Mouse (Mus musculus): ENCODE results near the gene Klb. TPM values are rescaled to one million over a fixed set of nuclear protein-coding genes. Genes with fewer than 3 reads are reported as not detected.
A peak's percentile ranks its signal among the peaks of the same experiment; 100 is the strongest.

Gene Klb
- total and polyA plus RNA-seq, 3 experiments = not detected

- Histone ChIP-seq H3K4me1 (ENCODE audit: control insufficient read depth in 1 of 2, insufficient read depth in 2 of 2) (peaks cover 0 to 19% of the 10 kb centered on the region in 2 experiments; a peak in 2 of 4 replicates), H3K4me2 (ENCODE audit: insufficient read depth, low read depth, poor library complexity, severe bottlenecking) (no peak overlapping the region), H3K4me3 (replicated peaks in 1 of 3; ENCODE audit: low read depth in 2 of 3, low read length in 2 of 3, poor library complexity in 1 of 3) (no peak overlapping the region), H3K27me3 (replicated peaks) (no peaks in the 10 kb centered on the region), H3K79me2 (replicated peaks; ENCODE audit: control insufficient read depth, extremely low read depth, insufficient read depth, poor library complexity, severe bottlenecking) (peaks cover 26% of the 10 kb centered on the region), H3K27ac (ENCODE audit: insufficient read depth, low read depth) (no peak overlapping the region), H3K9me3 (replicated peaks; ENCODE audit: low read length) (no peaks in the 10 kb centered on the region), H3K9ac (ENCODE audit: insufficient read depth, low read depth) (no peak overlapping the region), H3K36me3 (replicated peaks in 1 of 2; ENCODE audit: control insufficient read depth in 1 of 2, insufficient read depth in 1 of 2, low read length in 1 of 2) (peaks cover 32 to 40% of the 10 kb centered on the region in 2 experiments)
- no peak for DNase-seq (ENCODE audit: extremely low read depth)
- no peak for TF ChIP-seq ZKSCAN1 (IDR thresholded peaks at IDR 0.05; ENCODE audit: borderline replicate concordance, low read depth, low read length)
- TF ChIP-seq CHD2 (IDR thresholded peaks at IDR 0.05; ENCODE audit: low read length) = peak; percentile 50; the same call in 1 of the 2 replicates
- no peak for TF ChIP-seq SMC3 (IDR thresholded peaks at IDR 0.05; ENCODE audit: low read depth, low read length)
- peak; percentile 98 for TF ChIP-seq POLR2AphosphoS2 (IDR thresholded peaks at IDR 0.05; ENCODE audit: low read depth, low read length)
- peak; percentile 53; the same call in 1 of the 2 replicates for TF ChIP-seq RCOR1 (conservative IDR thresholded peaks at IDR 0.05; ENCODE audit: low read depth, low read length)
- TF ChIP-seq JUN (IDR thresholded peaks at IDR 0.05; ENCODE audit: insufficient read depth, low read depth, low read length) = no peak
- TF ChIP-seq RAD21 (IDR thresholded peaks at IDR 0.05; ENCODE audit: low read depth, low read length) = no peak
- peak; percentile 42; the same call in 1 of the 2 replicates for TF ChIP-seq NELFE (IDR thresholded peaks at IDR 0.05; ENCODE audit: low read depth, low read length)
- TF ChIP-seq POLR2A (IDR thresholded peaks at IDR 0.05; ENCODE audit: low read depth, low read length) = peak; percentile 37
- TF ChIP-seq MAX (IDR thresholded peaks at IDR 0.05; ENCODE audit: low read length) = no peak
- peak; percentile 44 for TF ChIP-seq ZMIZ1 (IDR thresholded peaks at IDR 0.05; ENCODE audit: low read depth, low read length)
- TF ChIP-seq MAZ (IDR thresholded peaks at IDR 0.05; ENCODE audit: low read depth, low read length) = no peak
- TF ChIP-seq USF2 (conservative IDR thresholded peaks at IDR 0.05; ENCODE audit: low read depth, low read length) = no peak
- TF ChIP-seq MYC (IDR thresholded peaks at IDR 0.05; ENCODE audit: low read depth, low read length) = no peak
- in situ Hi-C loops (cut with MboI; ENCODE audit: low pct_ligation_motif_present, low pct_unique_long_range_greater_than_20kb, low sequenced_read_pairs) (no loop called here), dilution Hi-C loops (cut with MboI; ENCODE audit: extremely low pct_ligation_motif_present, extremely low pct_unique_long_range_greater_than_20kb, low sequenced_read_pairs) (no loop called here)
These were observed 39.1 kb downstream of the Klb start for GRCm38 (mm10) chr5:65387008-65387867.

- peak; percentile 96 for DNase-seq (ENCODE audit: extremely low read depth)
- Histone ChIP-seq H3K4me2 (ENCODE audit: insufficient read depth, low read depth, poor library complexity, severe bottlenecking) (peak within 1 kb of the TSS; percentile 99), H3K27me3 (replicated peaks) (no peaks in the 10 kb centered on the region), H3K27ac (ENCODE audit: insufficient read depth, low read depth) (peak within 1 kb of the TSS; percentile 70), H3K4me3 (replicated peaks in 1 of 3; ENCODE audit: low read depth in 2 of 3, low read length in 2 of 3, poor library complexity in 1 of 3) (peak within 1 kb of the TSS; percentile 83 to 96 (median 94)), H3K9me3 (replicated peaks; ENCODE audit: low read length) (no peaks in the 10 kb centered on the region), H3K9ac (ENCODE audit: insufficient read depth, low read depth) (peak within 1 kb of the TSS; percentile 99), H3K4me1 (ENCODE audit: control insufficient read depth in 1 of 2, insufficient read depth in 2 of 2) (peaks cover 0 to 27% of the 10 kb centered on the region in 2 experiments; a peak in 2 of 4 replicates), H3K79me2 (replicated peaks; ENCODE audit: control insufficient read depth, extremely low read depth, insufficient read depth, poor library complexity, severe bottlenecking) (peaks cover 38% of the 10 kb centered on the region), H3K36me3 (replicated peaks in 1 of 2; ENCODE audit: control insufficient read depth in 1 of 2, insufficient read depth in 1 of 2, low read length in 1 of 2) (peaks cover 41 to 57% of the 10 kb centered on the region in 2 experiments)
- in situ Hi-C loops (cut with MboI; ENCODE audit: low pct_ligation_motif_present, low pct_unique_long_range_greater_than_20kb, low sequenced_read_pairs) = loop anchor here (10.0 kb wide), 1 partner anchor 304 kb away; the partner anchor contains the start of gene Pds5a
- dilution Hi-C loops (cut with MboI; ENCODE audit: extremely low pct_ligation_motif_present, extremely low pct_unique_long_range_greater_than_20kb, low sequenced_read_pairs) = no loop called here
- no peak for TF ChIP-seq USF2 (conservative IDR thresholded peaks at IDR 0.05; ENCODE audit: low read depth, low read length)
- peak; percentile 98 for TF ChIP-seq MYC (IDR thresholded peaks at IDR 0.05; ENCODE audit: low read depth, low read length)
- TF ChIP-seq CHD2 (IDR thresholded peaks at IDR 0.05; ENCODE audit: low read length) = peak; percentile 69; the same call in 1 of the 2 replicates
- TF ChIP-seq JUN (IDR thresholded peaks at IDR 0.05; ENCODE audit: insufficient read depth, low read depth, low read length) = peak; percentile 8; the same call in 1 of the 2 replicates
- TF ChIP-seq POLR2AphosphoS2 (IDR thresholded peaks at IDR 0.05; ENCODE audit: low read depth, low read length) = peak; percentile 94
- peak; percentile 89; the same call in 1 of the 2 replicates for TF ChIP-seq MEF2A (IDR thresholded peaks at IDR 0.05; ENCODE audit: borderline replicate concordance, low read depth, low read length)
- TF ChIP-seq EP300 (IDR thresholded peaks at IDR 0.05; ENCODE audit: low read length) = no peak
- no peak for TF ChIP-seq UBTF (IDR thresholded peaks at IDR 0.05; ENCODE audit: low read depth, low read length)
- TF ChIP-seq ELF1 (IDR thresholded peaks at IDR 0.05; ENCODE audit: low read depth, low read length) = peak; percentile 85
- TF ChIP-seq HCFC1 (IDR thresholded peaks at IDR 0.05; ENCODE audit: low read depth, low read length) = peak; percentile 99
- TF ChIP-seq PAX5 (IDR thresholded peaks at IDR 0.05; ENCODE audit: low read length) = no peak
- TF ChIP-seq IRF4 (IDR thresholded peaks at IDR 0.05; ENCODE audit: low read depth, low read length) = peak; percentile 78; the same call in 1 of the 2 replicates
- TF ChIP-seq GABPA (IDR thresholded peaks at IDR 0.05; ENCODE audit: insufficient replicate concordance, low read depth, low read length) = peak; percentile 81; the same call in 1 of the 2 replicates
- TF ChIP-seq TCF12 (IDR thresholded peaks at IDR 0.05; ENCODE audit: low read depth, low read length) = peak; percentile 96
- TF ChIP-seq BHLHE40 (IDR thresholded peaks at IDR 0.05; ENCODE audit: low read depth, low read length) = peak; percentile 39; the same call in 1 of the 2 replicates
- no peak for TF ChIP-seq CTCF (conservative IDR thresholded peaks at IDR 0.05 in 1 of 2, IDR thresholded peaks at IDR 0.05 in 1 of 2; ENCODE audit: low read depth in 2 of 2, low read length in 2 of 2)
- TF ChIP-seq NRF1 (IDR thresholded peaks at IDR 0.05; ENCODE audit: low read depth, low read length) = peak; percentile 62
These were observed 42.8 kb downstream of the Klb start, which contains the start of the genes Rpl9 and Lias for GRCm38 (mm10) chr5:65390648-65391644. Rpl9 (minus strand) TSS chr5:65391444. Lias (plus strand) TSS chr5:65391497.
